Mouse (Mus musculus): ENCODE data around the gene Adrm1. TPM values are rescaled to one million over a fixed set of nuclear protein-coding genes. Genes with fewer than 3 reads are reported as not detected.

Gene Adrm1
- polyA plus RNA-seq, 1 experiment: 62.1 TPM

- peaks cover 11% of the 10 kb centered on the region for H3K4me1 ChIP-seq (ENCODE audit: control insufficient read depth, insufficient read depth, low read length)
- no peak overlapping the region for H3K27ac ChIP-seq (ENCODE audit: insufficient read depth, low read depth, low read length)
- H3K4me3 ChIP-seq (ENCODE audit: insufficient read depth, low read length): no peak overlapping the region
- TF ChIP-seq POLR2A (IDR thresholded peaks at IDR 0.05; ENCODE audit: borderline replicate concordance, low read depth, low read length): no peak
- TF ChIP-seq CTCF (IDR thresholded peaks at IDR 0.05; ENCODE audit: low read depth, low read length): no peak
Measured at GRCm38 (mm10) chr2:180200681-180201080, 29.4 kb downstream of the Adrm1 start.

- Histone ChIP-seq H3K4me1 (ENCODE audit: control insufficient read depth, insufficient read depth, low read length) (peaks cover 11% of the 10 kb centered on the region), H3K4me3 (ENCODE audit: insufficient read depth, low read length) (no peak overlapping the region), H3K27ac (ENCODE audit: insufficient read depth, low read depth, low read length) (no peak overlapping the region)
- TF ChIP-seq CTCF (IDR thresholded peaks at IDR 0.05; ENCODE audit: low read depth, low read length) (no peak), POLR2A (IDR thresholded peaks at IDR 0.05; ENCODE audit: borderline replicate concordance, low read depth, low read length) (no peak)
Measured at GRCm38 (mm10) chr2:180201303-180201702, 30.0 kb downstream of the Adrm1 start.

- Histone ChIP-seq H3K4me3 (ENCODE audit: insufficient read depth, low read length) (no peak overlapping the region), H3K27ac (ENCODE audit: insufficient read depth, low read depth, low read length) (no peak overlapping the region), H3K4me1 (ENCODE audit: control insufficient read depth, insufficient read depth, low read length) (peaks cover 11% of the 10 kb centered on the region)
- TF ChIP-seq POLR2A (IDR thresholded peaks at IDR 0.05; ENCODE audit: borderline replicate concordance, low read depth, low read length) (no peak), CTCF (IDR thresholded peaks at IDR 0.05; ENCODE audit: low read depth, low read length) (no peak)
Measured at GRCm38 (mm10) chr2:180202263-180202662, 31.0 kb downstream of the Adrm1 start.

- TF ChIP-seq CTCF (IDR thresholded peaks at IDR 0.05; ENCODE audit: low read depth, low read length): no peak
- no peak for TF ChIP-seq POLR2A (IDR thresholded peaks at IDR 0.05; ENCODE audit: borderline replicate concordance, low read depth, low read length)
- no peak overlapping the region for H3K4me3 ChIP-seq (ENCODE audit: insufficient read depth, low read length)
- H3K27ac ChIP-seq (ENCODE audit: insufficient read depth, low read depth, low read length): no peak overlapping the region
- H3K4me1 ChIP-seq (ENCODE audit: control insufficient read depth, insufficient read depth, low read length): peaks cover 11% of the 10 kb centered on the region
Measured at GRCm38 (mm10) chr2:180202805-180203204, 31.5 kb downstream of the Adrm1 start.

- Histone ChIP-seq H3K4me1 (ENCODE audit: control insufficient read depth, insufficient read depth, low read length) (peaks cover 13% of the 10 kb centered on the region), H3K27ac (ENCODE audit: insufficient read depth, low read depth, low read length) (no peak overlapping the region), H3K4me3 (ENCODE audit: insufficient read depth, low read length) (no peak overlapping the region)
- TF ChIP-seq CTCF (IDR thresholded peaks at IDR 0.05; ENCODE audit: low read depth, low read length): no peak
- no peak for TF ChIP-seq POLR2A (IDR thresholded peaks at IDR 0.05; ENCODE audit: borderline replicate concordance, low read depth, low read length)
Measured at GRCm38 (mm10) chr2:180204501-180204900, 33.2 kb downstream of the Adrm1 start.

- H3K4me3 ChIP-seq (ENCODE audit: insufficient read depth, low read length): no peak overlapping the region
- TF ChIP-seq CTCF (IDR thresholded peaks at IDR 0.05; ENCODE audit: low read depth, low read length): no peak
- TF ChIP-seq POLR2A (IDR thresholded peaks at IDR 0.05; ENCODE audit: borderline replicate concordance, low read depth, low read length): no peak
- no peak overlapping the region for H3K27ac ChIP-seq (ENCODE audit: insufficient read depth, low read depth, low read length)
- peaks cover 13% of the 10 kb centered on the region for H3K4me1 ChIP-seq (ENCODE audit: control insufficient read depth, insufficient read depth, low read length)
Measured at GRCm38 (mm10) chr2:180205083-180205955, 34.0 kb downstream of the Adrm1 start.

GRCm38 (mm10) chr2:180205956-180206280, 34.6 kb downstream of the Adrm1 start:
- Histone ChIP-seq H3K4me1 (ENCODE audit: control insufficient read depth, insufficient read depth, low read length) (peaks cover 13% of the 10 kb centered on the region), H3K27ac (ENCODE audit: insufficient read depth, low read depth, low read length) (no peak overlapping the region), H3K4me3 (ENCODE audit: insufficient read depth, low read length) (no peak overlapping the region)
- TF ChIP-seq POLR2A (IDR thresholded peaks at IDR 0.05; ENCODE audit: borderline replicate concordance, low read depth, low read length) (no peak), CTCF (IDR thresholded peaks at IDR 0.05; ENCODE audit: low read depth, low read length) (no peak)

- peaks cover 4% of the 10 kb centered on the region; the same call in 1 of the 2 replicates for H3K4me1 ChIP-seq (ENCODE audit: control insufficient read depth, insufficient read depth, low read length)
- TF ChIP-seq POLR2A (IDR thresholded peaks at IDR 0.05; ENCODE audit: borderline replicate concordance, low read depth, low read length): no peak
- TF ChIP-seq CTCF (IDR thresholded peaks at IDR 0.05; ENCODE audit: low read depth, low read length): peak; percentile 44
- no peak overlapping the region for H3K4me3 ChIP-seq (ENCODE audit: insufficient read depth, low read length)
- no peak overlapping the region for H3K27ac ChIP-seq (ENCODE audit: insufficient read depth, low read depth, low read length)
Measured at GRCm38 (mm10) chr2:180207840-180208239, 36.6 kb downstream of the Adrm1 start.

GRCm38 (mm10) chr2:180208976-180209375, 37.7 kb downstream of the Adrm1 start:
- no peak overlapping the region for H3K4me3 ChIP-seq (ENCODE audit: insufficient read depth, low read length)
- no peak for TF ChIP-seq POLR2A (IDR thresholded peaks at IDR 0.05; ENCODE audit: borderline replicate concordance, low read depth, low read length)
- no peak for TF ChIP-seq CTCF (IDR thresholded peaks at IDR 0.05; ENCODE audit: low read depth, low read length)
- no peak overlapping the region for H3K27ac ChIP-seq (ENCODE audit: insufficient read depth, low read depth, low read length)
- H3K4me1 ChIP-seq (ENCODE audit: control insufficient read depth, insufficient read depth, low read length): peaks cover 4% of the 10 kb centered on the region; the same call in 1 of the 2 replicates

- Histone ChIP-seq H3K4me3 (ENCODE audit: insufficient read depth, low read length) (no peak overlapping the region), H3K4me1 (ENCODE audit: control insufficient read depth, insufficient read depth, low read length) (peaks cover 7% of the 10 kb centered on the region; the same call in 1 of the 2 replicates), H3K27ac (ENCODE audit: insufficient read depth, low read depth, low read length) (no peak overlapping the region)
- TF ChIP-seq POLR2A (IDR thresholded peaks at IDR 0.05; ENCODE audit: borderline replicate concordance, low read depth, low read length): no peak
Measured at GRCm38 (mm10) chr2:180212255-180212654, 41.0 kb downstream of the Adrm1 start.
